Mouse (Mus musculus) myocyte (in vitro differentiated cells): ENCODE results near the gene Nme3. TPM values are rescaled to one million over a fixed set of nuclear protein-coding genes. Genes with fewer than 3 reads are reported as not detected.
"Not testable (repeated sequence)": the region's sequence is repeated elsewhere in the genome, so short reads cannot be mapped to it uniquely, and the experiment has no call there.

Source experiments
- H3K27me3 ChIP-seq: one replicate; pipeline ENCODE4 v1.6.1; 2011; ENCODE audit not compliant: control insufficient read depth, insufficient read depth, insufficient read length
- H3K36me3 ChIP-seq: one replicate; pipeline ENCODE4 v1.6.1; 2011; ENCODE audit not compliant: control insufficient read depth, insufficient read depth
- H3K4me2 ChIP-seq: one replicate; pipeline ENCODE4 v1.6.1; 2011; ENCODE audit warnings: low read depth, control low read depth
- H3K4me3 ChIP-seq: one replicate; pipeline ENCODE4 v1.5.1; 2011; ENCODE audit warnings: mild to moderate bottlenecking, control low read depth, moderate library complexity
- H3K79me2 ChIP-seq: one replicate; pipeline ENCODE4 v1.6.1; 2011; ENCODE audit not compliant: control insufficient read depth, insufficient read depth
- H3ac ChIP-seq: one replicate; pipeline ENCODE4 v1.6.1; 2011; ENCODE audit not compliant: control insufficient read depth, insufficient read length
- CEBPB ChIP-seq: IDR thresholded peaks from 2 replicates; pipeline ENCODE4 v1.6.1; 2011; ENCODE audit warnings: mild to moderate bottlenecking, moderate library complexity; ENCODE audit not compliant: poor library complexity, insufficient read depth, severe bottlenecking
- E2F4 ChIP-seq: IDR thresholded peaks from one replicate; pipeline ENCODE4 v1.6.1; 2011; ENCODE audit warnings: mild to moderate bottlenecking, control low read depth, moderate library complexity; ENCODE audit not compliant: insufficient read depth
- MAX ChIP-seq: IDR thresholded peaks from one replicate; pipeline ENCODE4 v1.6.1; 2011; ENCODE audit warnings: low read depth, mild to moderate bottlenecking, control low read depth
- MYOD1 ChIP-seq, 3 experiments: IDR thresholded peaks; one replicate each; pipeline ENCODE4 v1.6.1; 2011; ENCODE audit warnings: control low read depth in 2 of 3, low read depth in 2 of 3, mild to moderate bottlenecking in 2 of 3, moderate library complexity in 1 of 3; ENCODE audit not compliant: insufficient read length in 2 of 3, control insufficient read depth in 1 of 3
- MYOG ChIP-seq, 3 experiments: IDR thresholded peaks; one replicate each; pipeline ENCODE4 v1.6.1; 2011; ENCODE audit warnings: control low read depth in 2 of 3, low read depth in 2 of 3, mild to moderate bottlenecking in 2 of 3; ENCODE audit not compliant: insufficient read length in 2 of 3, control insufficient read depth in 1 of 3, insufficient read depth in 1 of 3
- POLR2A ChIP-seq: IDR thresholded peaks from one replicate; pipeline ENCODE4 v1.6.1; 2011; ENCODE audit warnings: low read depth, mild to moderate bottlenecking, control low read depth, moderate library complexity; ENCODE audit not compliant: insufficient read length
- POLR2AphosphoS2 ChIP-seq: IDR thresholded peaks from one replicate; pipeline ENCODE4 v1.6.1; 2011; ENCODE audit warnings: low read depth, control low read depth; ENCODE audit not compliant: insufficient read length
- REST ChIP-seq: IDR thresholded peaks from one replicate; pipeline ENCODE4 v1.6.1; 2011; ENCODE audit warnings: mild to moderate bottlenecking, control low read depth, moderate library complexity; ENCODE audit not compliant: insufficient read depth, insufficient read length
- SRF ChIP-seq: IDR thresholded peaks from one replicate; pipeline ENCODE4 v1.6.1; 2011; ENCODE audit warnings: low read depth; ENCODE audit not compliant: control insufficient read depth, insufficient read length
- TCF12 ChIP-seq: IDR thresholded peaks from one replicate; pipeline ENCODE4 v1.6.1; 2011; ENCODE audit warnings: mild to moderate bottlenecking, control low read depth; ENCODE audit not compliant: poor library complexity, insufficient read depth, severe bottlenecking
- TCF3 ChIP-seq: IDR thresholded peaks from one replicate; pipeline ENCODE4 v1.6.1; 2011; ENCODE audit warnings: low read depth, control low read depth; ENCODE audit not compliant: insufficient read length
- USF1 ChIP-seq: IDR thresholded peaks from one replicate; pipeline ENCODE4 v1.6.1; 2011; ENCODE audit warnings: low read depth, mild to moderate bottlenecking, control low read depth, moderate library complexity
- polyA plus RNA-seq: library from polyadenylated mRNA; unstranded; fragments of >200 nt; fragmentation: generic; extraction: Trizol; gene quantifications from one replicate; pipeline ENCODE4 v1.2.1, GENCODE M21; 2012; ENCODE audit warnings: missing spikeins

Gene Nme3
- polyA plus RNA-seq, 1 experiment = 23.7 TPM

DNA sequence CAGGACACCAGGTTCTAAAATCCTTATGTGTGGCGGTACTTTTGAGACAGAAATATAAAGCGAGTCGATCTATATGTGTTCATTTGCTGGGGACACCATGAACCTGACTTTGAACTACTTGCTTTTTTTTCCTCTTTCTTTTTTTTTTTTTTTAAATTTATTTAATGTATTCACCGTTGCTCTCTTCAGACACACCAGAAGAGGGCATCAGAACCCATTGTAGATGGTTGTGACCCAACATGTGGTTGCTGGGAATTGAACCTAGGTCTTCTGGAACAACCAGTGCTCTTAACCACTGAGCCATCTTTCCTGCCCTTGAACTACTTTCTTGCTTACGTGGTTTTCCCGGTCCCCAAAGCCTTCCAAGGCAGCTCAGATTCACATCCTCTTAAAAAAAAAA is 41.0 kb downstream of the Nme3 start:
- no peaks in the 10 kb centered on the region for H3K36me3 ChIP-seq
- H3K79me2 ChIP-seq = peaks cover 45% of the 10 kb centered on the region
- peak overlapping the region; percentile 89 for H3K4me3 ChIP-seq
- H3K27me3 ChIP-seq = no peaks in the 10 kb centered on the region
- TF ChIP-seq TCF12 (no peak), USF1 (no peak)
- peak overlapping the region; percentile 62 for H3K4me2 ChIP-seq
- peak overlapping the region; percentile 52 for H3ac ChIP-seq

DNA sequence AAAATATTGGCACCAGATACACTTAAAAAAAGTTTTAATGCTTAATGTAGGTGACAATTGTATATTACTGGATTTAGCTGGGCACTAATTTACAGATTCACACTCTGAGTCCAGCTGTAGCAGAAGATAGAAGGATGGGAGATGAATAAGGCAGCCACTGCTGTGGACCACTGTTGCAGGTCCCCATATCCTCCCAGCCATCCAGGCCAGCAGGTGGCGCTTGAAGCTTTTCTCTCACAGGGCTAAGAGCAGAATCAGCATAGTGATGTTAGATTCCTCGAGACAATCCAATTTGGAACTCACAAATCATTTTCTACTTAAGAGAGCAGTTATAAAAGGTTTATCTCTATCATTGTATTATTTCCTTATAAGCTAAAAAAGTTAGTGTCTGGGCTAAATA is 46.2 kb downstream of the Nme3 start:
- not testable (repeated sequence) for H3K36me3 ChIP-seq

DNA sequence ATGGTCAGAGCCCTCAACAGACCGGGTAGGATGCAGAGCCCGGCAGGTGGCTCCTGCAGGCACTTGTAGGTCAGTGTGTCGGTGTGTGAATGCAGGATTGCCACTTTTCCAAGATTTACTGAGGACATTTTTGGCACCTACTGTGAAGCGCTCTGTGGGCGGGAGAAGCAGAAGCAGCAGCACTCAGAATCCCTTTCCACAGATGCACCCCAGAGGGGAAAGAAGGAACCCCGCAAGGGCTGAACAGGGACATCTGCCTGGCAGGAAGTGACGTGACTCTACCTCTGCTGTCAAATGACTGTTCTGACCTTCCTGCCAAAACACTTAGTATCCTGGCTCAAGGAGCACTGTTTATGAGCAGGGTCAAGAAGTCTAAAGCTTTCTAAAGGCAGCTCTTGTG is 46.7 kb downstream of the Nme3 start:
- Histone ChIP-seq H3ac (no peak overlapping the region), H3K79me2 (no peaks in the 10 kb centered on the region), H3K36me3 (no peaks in the 10 kb centered on the region), H3K4me2 (no peak overlapping the region), H3K27me3 (no peaks in the 10 kb centered on the region), H3K4me3 (no peak overlapping the region)
- TF ChIP-seq CEBPB (no peak), POLR2AphosphoS2 (no peak), MAX (no peak), REST (no peak), TCF3 (no peak), TCF12 (no peak), MYOD1 (IDR thresholded peaks at IDR 0.05; ENCODE audit: control insufficient read depth in 1 of 3, insufficient read length in 2 of 3, low read depth in 2 of 3) (no peak), E2F4 (no peak), MYOG (IDR thresholded peaks at IDR 0.05; ENCODE audit: control insufficient read depth in 1 of 3, insufficient read depth in 1 of 3, insufficient read length in 2 of 3, low read depth in 2 of 3) (no peak), POLR2A (no peak), USF1 (no peak), SRF (no peak)

More for the DNA sequence above, 46.2 kb downstream of the Nme3 start:
- H3K27me3 ChIP-seq, H3K79me2 ChIP-seq, H3ac ChIP-seq, H3K4me2 ChIP-seq, H3K4me3 ChIP-seq: not testable (repeated sequence)

DNA sequence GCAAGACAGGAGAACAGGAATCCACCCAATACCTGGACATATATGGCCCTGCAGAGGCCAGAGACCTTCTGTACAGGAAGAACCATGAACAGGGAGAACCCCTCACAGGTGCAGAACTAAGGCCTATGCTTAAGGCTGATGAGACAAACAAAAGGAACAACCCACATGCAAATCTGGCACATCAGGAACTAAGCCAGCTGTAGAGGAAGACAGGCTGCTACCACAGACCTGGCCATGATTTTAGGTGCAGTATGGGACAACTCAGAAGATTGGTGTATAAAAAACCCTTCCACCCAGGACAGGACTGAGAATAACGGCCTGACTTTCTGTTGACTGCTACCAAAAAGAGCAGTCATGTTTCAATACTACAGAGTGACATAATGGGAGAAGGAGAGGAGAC is 47.3 kb downstream of the Nme3 start:
- H3K27me3 ChIP-seq, H3K4me2 ChIP-seq, H3K79me2 ChIP-seq, H3ac ChIP-seq, H3K36me3 ChIP-seq, H3K4me3 ChIP-seq: not testable (repeated sequence)

Other genes starting within 250 kb of the Nme3 start
- gene Slc9a3r2, start 246.2 kb upstream of the Nme3 start, polyA plus RNA-seq = 19.1 TPM
- gene Npw, start 238.0 kb upstream of the Nme3 start, polyA plus RNA-seq = not detected
- gene Zfp598, start 226.8 kb upstream of the Nme3 start, polyA plus RNA-seq = 49.7 TPM
- gene Syngr3, start 206.5 kb upstream of the Nme3 start, polyA plus RNA-seq = 0.29 TPM
- gene Gfer, start 200.3 kb upstream of the Nme3 start, polyA plus RNA-seq = 47.7 TPM
- 0.54 TPM for gene Noxo1, start 200.3 kb upstream of the Nme3 start, polyA plus RNA-seq
- 66.6 TPM for gene Tbl3, start 188.8 kb upstream of the Nme3 start, polyA plus RNA-seq
- gene Rnf151, start 178.4 kb upstream of the Nme3 start, polyA plus RNA-seq = 0.36 TPM
- gene Rps2, start 178.4 kb upstream of the Nme3 start, polyA plus RNA-seq = 178 TPM
- 547 TPM for gene Ndufb10, start 172.0 kb upstream of the Nme3 start, polyA plus RNA-seq
- 1.7 TPM for gene Rpl3l, start 168.7 kb upstream of the Nme3 start, polyA plus RNA-seq
- 73.9 TPM for gene Msrb1, start 159.9 kb upstream of the Nme3 start, polyA plus RNA-seq
- gene Hs3st6, start 143.5 kb upstream of the Nme3 start, polyA plus RNA-seq = not detected
- not detected for gene Meiob, start 92.2 kb upstream of the Nme3 start, polyA plus RNA-seq
- gene Hagh, start 56.4 kb upstream of the Nme3 start, polyA plus RNA-seq = 58.3 TPM
- 9.5 TPM for gene Fahd1, start 46.1 kb upstream of the Nme3 start, polyA plus RNA-seq
- gene Igfals, start 30.5 kb upstream of the Nme3 start, polyA plus RNA-seq = not detected
- 38.5 TPM for gene Nubp2, start 10.2 kb upstream of the Nme3 start, polyA plus RNA-seq
- 46.6 TPM for gene Spsb3, start 9.9 kb upstream of the Nme3 start, polyA plus RNA-seq
- gene Eme2, start 1.4 kb upstream of the Nme3 start, polyA plus RNA-seq = 12.5 TPM
- 142 TPM for gene Mrps34, start 1.4 kb upstream of the Nme3 start, polyA plus RNA-seq
- gene Mapk8ip3, start 40.5 kb downstream of the Nme3 start, polyA plus RNA-seq = 47.6 TPM
- gene Jpt2, start 64.2 kb downstream of the Nme3 start, polyA plus RNA-seq = 16.3 TPM
- gene Cramp1l, start 119.3 kb downstream of the Nme3 start, polyA plus RNA-seq = 3.5 TPM
- 8.9 TPM for gene Ift140, start 119.6 kb downstream of the Nme3 start, polyA plus RNA-seq
- 0.43 TPM for gene Tmem204, start 187.1 kb downstream of the Nme3 start, polyA plus RNA-seq
- gene Telo2, start 219.5 kb downstream of the Nme3 start, polyA plus RNA-seq = 14.4 TPM
- gene Ptx4, start 224.3 kb downstream of the Nme3 start, polyA plus RNA-seq = not detected
- gene Clcn7, start 236.9 kb downstream of the Nme3 start, polyA plus RNA-seq = 22.9 TPM